Mouse (Mus musculus): ENCODE measurements around the gene Aqp8. TPM values are rescaled to one million over a fixed set of nuclear protein-coding genes. Genes with fewer than 3 reads are reported as not detected.

Aqp8 gene
- polyA plus RNA-seq, 1 experiment from 2014 or later = not detected

- 40% methylated on average over 19 of the region's 19 CpGs for WGBS
- Histone ChIP-seq H3K9ac (replicated peaks) (peak overlapping the region; percentile 82), H3K4me1 (replicated peaks) (peaks cover 36% of the 10 kb centered on the region), H3K9me3 (no peaks in the 10 kb centered on the region), H3K4me3 (replicated peaks) (peak overlapping the region; percentile 63), H3K4me2 (replicated peaks) (peak overlapping the region; percentile 67), H3K27ac (peak overlapping the region; percentile 95), H3K36me3 (peaks cover 31% of the 10 kb centered on the region), H3K27me3 (no peaks in the 10 kb centered on the region)
- ATAC-seq = peak; percentile 40
Observed at GRCm38 (mm10) chr7:123499481-123500238, 37.6 kb downstream of the Aqp8 start.

GRCm38 (mm10) chr7:123500239-123501219 lies 38.4 kb downstream of the Aqp8 start, which contains the start of gene Zkscan2:
Gene Zkscan2 (minus strand): TSS chr7:123500449.
- H3K4me3 ChIP-seq (replicated peaks) = peak within 1 kb of the TSS; percentile 63
- peak within 1 kb of the TSS; percentile 82 for H3K9ac ChIP-seq (replicated peaks)
- ATAC-seq = peak; percentile 97
- 1% methylated on average over 70 of the region's 71 CpGs for WGBS
- no peaks in the 10 kb centered on the region for H3K27me3 ChIP-seq
- H3K27ac ChIP-seq = peak within 1 kb of the TSS; percentile 95
- no peaks in the 10 kb centered on the region for H3K9me3 ChIP-seq
- H3K4me1 ChIP-seq (replicated peaks) = peaks cover 36% of the 10 kb centered on the region
- peak within 1 kb of the TSS; percentile 67 for H3K4me2 ChIP-seq (replicated peaks)
- peaks cover 24% of the 10 kb centered on the region for H3K36me3 ChIP-seq

GRCm38 (mm10) chr7:123503358-123503757 lies 41.3 kb downstream of the Aqp8 start:
- H3K9ac ChIP-seq (replicated peaks) = no peak overlapping the region
- H3K9me3 ChIP-seq = 0 out of 2 replicates have a peak, but pooled peaks cover 5% of the 10 kb centered on the region
- no peaks in the 10 kb centered on the region for H3K27me3 ChIP-seq
- peaks cover 27% of the 10 kb centered on the region for H3K4me1 ChIP-seq (replicated peaks)
- no peak overlapping the region for H3K27ac ChIP-seq
- no peak overlapping the region for H3K4me2 ChIP-seq (replicated peaks)
- no peaks in the 10 kb centered on the region for H3K36me3 ChIP-seq
- no peak overlapping the region for H3K4me3 ChIP-seq (replicated peaks)
- 38% methylated on average over 1 of the region's 1 CpGs for WGBS
- ATAC-seq = no peak

- Histone ChIP-seq H3K9me3 (0 out of 2 replicates have a peak, but pooled peaks cover 5% of the 10 kb centered on the region), H3K36me3 (no peaks in the 10 kb centered on the region), H3K27ac (no peak overlapping the region), H3K4me1 (replicated peaks) (no peaks in the 10 kb centered on the region), H3K4me3 (replicated peaks) (no peak overlapping the region), H3K9ac (replicated peaks) (no peak overlapping the region), H3K27me3 (no peaks in the 10 kb centered on the region), H3K4me2 (replicated peaks) (no peak overlapping the region)
- WGBS = 77% methylated on average over 7 of the region's 7 CpGs
- no peak for ATAC-seq
Observed at GRCm38 (mm10) chr7:123507946-123508345, 45.9 kb downstream of the Aqp8 start.

Other genes with a start within 250 kb of the Aqp8 start
- 0.13 and 0.34 TPM in 2 replicates for gene Slc5a11, start 247.5 kb upstream of the Aqp8 start, polyA plus RNA-seq (2015; fragmentation: Nextera tagmentation; extraction: Ambion mirVana)
- gene Lcmt1, start 92.5 kb upstream of the Aqp8 start, polyA plus RNA-seq (2015; fragmentation: Nextera tagmentation; extraction: Ambion mirVana) = 85.3 and 89.9 TPM in 2 replicates
- gene Arhgap17, start 92.4 kb upstream of the Aqp8 start, polyA plus RNA-seq (2015; fragmentation: Nextera tagmentation; extraction: Ambion mirVana) = 12.7 and 13.6 TPM in 2 replicates
- 14.1 and 15.1 TPM in 2 replicates for gene Zkscan2, start 38.2 kb downstream of the Aqp8 start, polyA plus RNA-seq (2015; fragmentation: Nextera tagmentation; extraction: Ambion mirVana)